11 mouse cellular contexts compared by ENCODE assay signal in the genomic region with DNA sequence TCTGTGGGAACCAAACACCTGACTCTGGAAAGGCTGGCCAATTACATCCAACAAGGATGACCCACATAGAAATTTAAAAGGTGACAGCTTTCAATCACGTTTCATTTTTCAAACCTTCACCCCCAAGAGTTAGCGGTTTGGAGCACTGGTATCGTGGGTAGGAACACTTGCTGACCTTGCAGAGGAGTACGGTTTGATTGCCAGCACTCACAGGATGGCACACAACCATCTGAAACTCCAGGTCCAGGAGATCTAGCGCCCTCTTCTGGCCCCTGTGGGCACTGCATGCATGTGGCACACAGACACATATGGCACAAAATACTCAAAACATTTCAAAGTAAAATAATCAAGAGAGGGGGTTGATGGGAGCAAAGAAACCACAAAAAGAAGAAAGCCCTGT. TPM values are rescaled to one million over a fixed set of nuclear protein-coding genes. Genes with fewer than 3 reads are reported as not detected.
DNase-seq lines count a peak whose midpoint lies in the region; ATAC-seq and TF ChIP-seq lines count a peak whose summit lies in the region.
"Had no signal": no experiment of that assay in that cellular context is flagged by ENCODE, and none has a peak within 500 bp of the region (broad histone marks: within the 10 kb centered on the region; RNA-seq: fewer than 3 reads in every experiment).

No protein-coding gene starts in this region.

- 49% methylated on average over 5 of the region's 5 CpGs for WGBS in forebrain, postnatal 0 days
- 55% methylated on average over 5 of the region's 5 CpGs for WGBS in forebrain, embryonic 16.5 days
- WGBS in neural tube, embryonic 15.5 days, result 58% methylated on average over 5 of the region's 5 CpGs

- no peak for ATAC-seq in forebrain, postnatal 0 days
- no peak for ATAC-seq in forebrain, embryonic 16.5 days
- ATAC-seq in neural tube, embryonic 15.5 days (ENCODE audit: low FRiP score), result no peak

- H3K9me3 ChIP-seq in forebrain, postnatal 0 days (ENCODE audit: low read length), result no peaks in the 10 kb centered on the region
- H3K9me3 ChIP-seq in forebrain, embryonic 16.5 days (ENCODE audit: control insufficient read depth, low read length), result no peaks in the 10 kb centered on the region
- no peaks in the 10 kb centered on the region for H3K9me3 ChIP-seq in neural tube, embryonic 15.5 days (replicated peaks)
- H3K9me3 ChIP-seq: limb, embryonic 15.5 days had no signal

- no peak overlapping the region for H3K27ac ChIP-seq in forebrain, postnatal 0 days (ENCODE audit: low read depth, low read length)
- no peak overlapping the region for H3K27ac ChIP-seq in forebrain, embryonic 16.5 days (ENCODE audit: low read length)
- H3K27ac ChIP-seq in neural tube, embryonic 15.5 days (replicated peaks), result no peak overlapping the region
- H3K27ac ChIP-seq: limb, embryonic 15.5 days had no signal

- H3K36me3 ChIP-seq in forebrain, postnatal 0 days (ENCODE audit: insufficient read depth), result no peaks in the 10 kb centered on the region; the same call in 1 of the 2 replicates
- no peaks in the 10 kb centered on the region for H3K36me3 ChIP-seq in forebrain, embryonic 16.5 days (ENCODE audit: control insufficient read depth, insufficient read depth)
- no peaks in the 10 kb centered on the region for H3K36me3 ChIP-seq in neural tube, embryonic 15.5 days
- H3K36me3 ChIP-seq: limb, embryonic 15.5 days had no signal

- peak; percentile 11 for DNase-seq in forebrain, postnatal 0 days
- peak; percentile 27 for DNase-seq in neural tube, embryonic 10.5 days (ENCODE audit: extremely low spot score, low spot score)
- DNase-seq in induced T-regulatory cell, adult 2 months (ENCODE audit: low read depth), result peak; percentile 75
- DNase-seq in thymus, postnatal 25 days, result peak; percentile 53
- DNase-seq in urinary bladder, postnatal 36 days (ENCODE audit: low spot score in 2 of 2), result no peak
- no peak for DNase-seq in cerebellum, adult 11-12 months

- H3K9ac ChIP-seq in forebrain, postnatal 0 days, result no peak overlapping the region
- H3K9ac ChIP-seq in forebrain, embryonic 16.5 days (replicated peaks; ENCODE audit: low read depth, low read length), result no peak overlapping the region
- no peak overlapping the region for H3K9ac ChIP-seq in neural tube, embryonic 15.5 days (replicated peaks)
- H3K9ac ChIP-seq: limb, embryonic 15.5 days had no signal

- H3K27me3 ChIP-seq in forebrain, postnatal 0 days (ENCODE audit: insufficient read depth, low read length), result no peaks in the 10 kb centered on the region
- no peaks in the 10 kb centered on the region for H3K27me3 ChIP-seq in forebrain, embryonic 16.5 days (replicated peaks; ENCODE audit: control insufficient read depth, insufficient read depth, low read length)
- H3K27me3 ChIP-seq in neural tube, embryonic 15.5 days (replicated peaks), result no peaks in the 10 kb centered on the region
- H3K27me3 ChIP-seq: limb, embryonic 15.5 days had no signal

- TF ChIP-seq CTCF in forebrain, postnatal 0 days (IDR thresholded peaks at IDR 0.05; ENCODE audit: low read depth), result peak; percentile 53

- 0 out of 2 replicates have a peak, but pooled peaks cover 4% of the 10 kb centered on the region for H3K4me1 ChIP-seq in forebrain, postnatal 0 days (ENCODE audit: insufficient read depth)
- H3K4me1 ChIP-seq in forebrain, embryonic 16.5 days (replicated peaks; ENCODE audit: control insufficient read depth, insufficient read depth, low read length), result peaks cover 8% of the 10 kb centered on the region
- H3K4me1 ChIP-seq in neural tube, embryonic 15.5 days, result peaks cover 8% of the 10 kb centered on the region

- H3K4me3 ChIP-seq in forebrain, postnatal 0 days (ENCODE audit: low read depth, low read length), result no peak overlapping the region
- no peak overlapping the region for H3K4me3 ChIP-seq in forebrain, embryonic 16.5 days (replicated peaks; ENCODE audit: low read length)
- no peak overlapping the region for H3K4me3 ChIP-seq in neural tube, embryonic 15.5 days (replicated peaks)
- H3K4me3 ChIP-seq: limb, embryonic 15.5 days had no signal

- no peak overlapping the region for H3K4me2 ChIP-seq in forebrain, postnatal 0 days (ENCODE audit: low read depth)
- H3K4me2 ChIP-seq in forebrain, embryonic 16.5 days (ENCODE audit: low read length), result no peak overlapping the region
- no peak overlapping the region for H3K4me2 ChIP-seq in neural tube, embryonic 15.5 days
- H3K4me2 ChIP-seq: limb, embryonic 15.5 days had no signal

RNA-seq across cellular contexts. Expression of gene Homez, which starts 3.8 kb away (rescaled TPM):
- 7.1 and 7.2 TPM in 2 replicates for total RNA-seq in forebrain, postnatal 0 days (2014; rRNA removed)
- polyA plus RNA-seq in forebrain, postnatal 0 days (2015; fragmentation: Nextera tagmentation; extraction: Ambion mirVana), result 2.7 and 6.9 TPM in 2 replicates
- 12.1 and 13.4 TPM in 2 replicates for polyA plus RNA-seq in forebrain, embryonic 16.5 days (2015; fragmentation: Nextera tagmentation; extraction: Ambion mirVana)
- 10.6 and 14.5 TPM in 2 replicates for polyA plus RNA-seq in neural tube, embryonic 15.5 days (2015; fragmentation: Nextera tagmentation; extraction: Ambion mirVana)

RNA-seq across cellular contexts. Expression of gene Ppp1r3e, which starts 10.4 kb away (rescaled TPM):
- total RNA-seq in forebrain, postnatal 0 days (2014; rRNA removed), result 17.4 and 19.7 TPM in 2 replicates
- 2.3 and 3.3 TPM in 2 replicates for polyA plus RNA-seq in forebrain, postnatal 0 days (2015; fragmentation: Nextera tagmentation; extraction: Ambion mirVana)
- polyA plus RNA-seq in forebrain, embryonic 16.5 days (2015; fragmentation: Nextera tagmentation; extraction: Ambion mirVana), result 1.7 and 2.6 TPM in 2 replicates
- polyA plus RNA-seq in neural tube, embryonic 15.5 days (2015; fragmentation: Nextera tagmentation; extraction: Ambion mirVana), result 4.0 and 4.1 TPM in 2 replicates

RNA-seq across cellular contexts. Expression of gene Bcl2l2, which starts 16.2 kb away (rescaled TPM):
- 33.2 and 38.0 TPM in 2 replicates for total RNA-seq in forebrain, postnatal 0 days (2014; rRNA removed)
- 2.5 and 2.9 TPM in 2 replicates for polyA plus RNA-seq in forebrain, postnatal 0 days (2015; fragmentation: Nextera tagmentation; extraction: Ambion mirVana)
- 3.5 TPM in 2 replicates for polyA plus RNA-seq in forebrain, embryonic 16.5 days (2015; fragmentation: Nextera tagmentation; extraction: Ambion mirVana)
- polyA plus RNA-seq in neural tube, embryonic 15.5 days (2015; fragmentation: Nextera tagmentation; extraction: Ambion mirVana), result 3.4 and 4.0 TPM in 2 replicates

RNA-seq across cellular contexts. Expression of gene Gm20521, which starts 16.3 kb away (rescaled TPM):
- total RNA-seq in forebrain, postnatal 0 days (2014; rRNA removed), result 3.1 TPM in 1 of 2 replicates, not detected in the other
- 0.30 and 0.89 TPM in 2 replicates for polyA plus RNA-seq in forebrain, postnatal 0 days (2015; fragmentation: Nextera tagmentation; extraction: Ambion mirVana)
- not detected in 2 replicates for polyA plus RNA-seq in forebrain, embryonic 16.5 days (2015; fragmentation: Nextera tagmentation; extraction: Ambion mirVana)
- not detected in 2 replicates for polyA plus RNA-seq in neural tube, embryonic 15.5 days (2015; fragmentation: Nextera tagmentation; extraction: Ambion mirVana)
- total RNA-seq: hematopoietic stem cell, adult 5-6 weeks; neutrophil, adult 5-6 weeks had no signal

RNA-seq across cellular contexts. Expression of gene Pabpn1, which starts 25.4 kb away (rescaled TPM):
- total RNA-seq in forebrain, postnatal 0 days (2014; rRNA removed), result 113 and 116 TPM in 2 replicates
- 105 and 126 TPM in 2 replicates for polyA plus RNA-seq in forebrain, postnatal 0 days (2015; fragmentation: Nextera tagmentation; extraction: Ambion mirVana)
- polyA plus RNA-seq in forebrain, embryonic 16.5 days (2015; fragmentation: Nextera tagmentation; extraction: Ambion mirVana), result 122 and 150 TPM in 2 replicates
- polyA plus RNA-seq in neural tube, embryonic 15.5 days (2015; fragmentation: Nextera tagmentation; extraction: Ambion mirVana), result 148 and 158 TPM in 2 replicates

Comparison
In these comparisons a context has a peak if more than half of its experiments do, and no peak if none do; other contexts are left out.
1. DNase-seq: peak in forebrain, postnatal 0 days (single experiment), neural tube, embryonic 10.5 days (single experiment), induced T-regulatory cell, adult 2 months (single experiment) and thymus, postnatal 25 days (single experiment); none in urinary bladder, postnatal 36 days (0 of 2) and cerebellum, adult 11-12 months (single experiment).